Mouse (Mus musculus) kidney, adult 9 months (tissue): ENCODE measurements at regions not wholly inside any gene's neighbourhood (a gene's known extent, or its start where the extent isn't known, plus 50 kb on each side); places are given as distances from the start of the nearest gene placed in this dataset.

Experiments used
- DNase-seq: peaks from one replicate; pipeline ENCODE4 v3.0.0; 2022

GRCm38 (mm10) chr4:4333472-4334123, 256.3 kb upstream of the Sdr16c6 start:
- no peak for DNase-seq

- no peak for DNase-seq
Observed at GRCm38 (mm10) chr4:4331105-4331504, 253.8 kb upstream of the Sdr16c6 start.

GRCm38 (mm10) chr4:4315651-4316411, 238.5 kb upstream of the Sdr16c6 start:
- DNase-seq: no peak

DNA sequence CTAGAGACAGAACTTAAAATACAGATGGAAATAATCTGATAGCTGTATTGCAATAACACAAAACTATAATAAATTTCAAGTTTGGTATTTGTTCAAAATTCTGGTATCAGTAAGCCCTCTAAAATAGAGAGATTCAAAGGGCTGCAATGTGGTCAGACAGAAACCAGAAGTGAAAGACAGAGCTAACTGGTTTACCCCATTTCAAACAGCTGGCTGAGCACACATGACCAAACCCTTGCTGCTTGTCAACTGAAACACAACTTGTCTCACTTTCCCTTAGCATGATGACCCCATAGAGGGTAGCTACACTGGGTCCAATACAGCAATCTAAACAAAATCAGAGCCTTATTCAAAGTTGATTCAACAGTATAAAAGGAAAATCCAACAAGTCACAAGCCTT, 234.2 kb upstream of the Sdr16c6 start:
- DNase-seq: no peak

DNA sequence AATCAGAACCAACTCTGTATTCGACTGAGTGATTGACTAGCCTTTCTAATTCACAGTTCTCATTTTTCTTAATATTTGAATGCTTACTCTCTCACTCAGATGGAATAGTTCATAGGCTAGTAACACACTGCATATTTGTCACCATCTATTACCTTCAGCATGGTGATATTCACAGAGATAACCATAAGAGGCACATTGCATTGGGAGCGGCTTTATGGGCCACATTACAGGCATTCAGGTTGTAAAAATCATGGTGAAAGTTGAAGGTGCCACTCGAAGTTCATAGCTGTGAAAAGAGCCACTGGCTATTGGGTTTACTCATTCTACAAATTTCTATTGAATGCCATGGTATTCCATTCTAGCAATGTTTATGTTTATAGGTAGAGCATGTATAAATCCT, 229.6 kb upstream of the Sdr16c6 start:
- DNase-seq: no peak

DNA sequence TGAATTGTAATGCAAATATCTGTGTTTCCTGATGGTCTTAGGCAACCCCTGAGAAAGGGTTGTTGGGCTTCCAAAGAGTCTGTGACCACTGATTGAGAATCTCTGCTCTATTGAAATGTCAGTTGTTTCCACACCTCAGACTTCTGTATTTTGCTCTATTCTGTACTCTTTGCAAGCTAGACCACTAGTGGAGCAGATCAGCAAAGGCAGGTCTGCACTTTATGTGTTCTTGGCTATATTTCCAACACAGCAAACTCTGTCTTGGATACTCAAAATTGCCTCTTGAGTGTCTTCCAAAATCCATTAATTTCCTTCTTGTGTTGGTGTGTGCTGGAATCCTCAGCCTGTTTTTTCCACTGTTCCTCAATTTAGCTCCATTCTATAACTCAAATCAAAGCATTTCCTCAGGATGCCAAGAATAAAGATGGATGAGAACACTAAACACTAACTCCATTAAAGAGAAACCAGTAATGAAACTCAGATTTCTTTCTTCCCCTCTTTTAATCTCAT, 228.5 kb upstream of the Sdr16c6 start:
- no peak for DNase-seq

GRCm38 (mm10) chr4:4304666-4305065, 227.3 kb upstream of the Sdr16c6 start:
- DNase-seq: no peak

GRCm38 (mm10) chr4:4300189-4300879, 223.0 kb upstream of the Sdr16c6 start:
- no peak for DNase-seq

- DNase-seq: peak; percentile 34
Observed at GRCm38 (mm10) chr4:4299631-4300030, 222.3 kb upstream of the Sdr16c6 start.

- no peak for DNase-seq
Observed at GRCm38 (mm10) chr4:4249601-4250000, 172.3 kb upstream of the Sdr16c6 start.

DNA sequence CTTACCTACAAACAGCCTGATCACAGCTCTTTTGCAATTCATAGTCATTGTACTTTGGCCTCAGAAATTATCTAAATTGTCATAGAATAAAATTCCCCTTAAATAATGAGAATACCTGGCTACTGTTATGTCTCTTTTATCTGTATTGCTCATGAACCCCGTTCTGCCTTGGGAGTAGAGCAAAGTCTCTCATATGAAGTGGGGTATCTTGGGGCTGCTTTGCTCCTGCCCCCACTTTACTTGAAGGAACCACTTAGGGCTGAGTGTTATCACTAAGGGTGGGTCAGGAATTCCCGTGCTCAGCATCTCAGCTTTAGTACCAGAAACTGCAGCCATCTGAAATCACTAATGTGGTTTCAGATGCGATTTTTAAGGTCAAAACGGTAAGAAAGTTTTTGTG, 170.3 kb upstream of the Sdr16c6 start:
- no peak for DNase-seq

- peak; percentile 68 for DNase-seq
Observed at GRCm38 (mm10) chr4:4242306-4242980, 165.1 kb upstream of the Sdr16c6 start.

DNA sequence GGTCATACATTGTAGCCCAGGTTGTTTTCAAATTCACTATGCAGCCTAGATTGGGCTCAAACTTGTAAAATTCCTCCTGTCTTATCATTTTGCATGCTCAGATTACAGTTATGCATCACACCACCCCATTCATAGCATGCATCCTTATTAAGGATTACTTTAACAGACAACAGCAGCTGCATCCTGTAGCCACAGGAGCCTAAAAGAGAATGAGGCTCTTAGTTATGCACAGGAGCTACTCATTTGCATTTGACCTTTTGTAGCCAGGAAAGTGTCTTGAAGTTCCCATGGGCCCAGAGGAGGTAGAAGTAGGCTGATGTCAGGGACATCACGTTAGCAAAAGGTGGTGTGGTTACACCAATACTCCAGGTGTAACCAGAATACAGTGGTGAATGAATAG, 148.9 kb upstream of the Sdr16c6 start:
- no peak for DNase-seq

DNA sequence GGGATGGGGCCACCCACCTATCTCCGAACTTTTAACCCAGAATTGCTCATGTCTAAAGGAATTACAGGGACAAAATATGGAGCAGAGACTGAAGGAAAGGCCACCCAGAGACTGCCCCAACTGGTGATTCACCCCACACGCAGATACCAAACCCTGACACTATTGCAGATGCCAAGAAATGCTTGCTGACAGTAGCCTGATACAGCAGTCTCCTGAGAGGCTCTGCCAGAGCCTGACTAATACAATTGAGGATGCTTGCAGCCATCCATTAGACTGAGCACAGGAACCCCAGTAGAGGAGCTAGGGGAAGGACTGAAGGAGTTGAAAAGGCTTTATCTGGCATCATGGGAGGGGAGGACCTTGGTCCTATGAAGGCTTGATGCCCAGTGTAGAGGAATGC, 142.4 kb upstream of the Sdr16c6 start:
- DNase-seq: no peak

DNA sequence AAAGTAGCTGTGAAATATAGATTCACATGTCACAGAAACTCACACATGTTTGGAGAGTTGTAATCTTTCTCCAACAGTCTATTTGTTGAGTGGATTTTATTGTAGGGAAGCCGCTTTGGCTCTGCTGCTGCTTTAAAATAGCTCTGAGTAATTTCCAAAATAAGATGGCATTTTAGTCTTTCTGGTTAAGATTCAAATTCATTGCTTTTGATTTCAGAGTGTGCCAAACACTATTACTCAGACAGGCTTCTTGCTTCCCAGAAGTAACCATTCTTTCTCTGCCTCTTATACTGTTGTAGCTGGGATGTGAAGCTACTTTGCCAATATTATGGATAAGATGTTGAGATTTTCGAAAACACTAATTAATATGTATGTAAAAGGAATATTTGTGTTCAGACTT, 134.6 kb upstream of the Sdr16c6 start:
- DNase-seq: no peak

GRCm38 (mm10) chr4:4205158-4205557, 127.8 kb upstream of the Sdr16c6 start:
- DNase-seq: no peak

- DNase-seq: no peak
Observed at GRCm38 (mm10) chr4:4199309-4199708, 122.0 kb upstream of the Sdr16c6 start.

GRCm38 (mm10) chr4:4195834-4196233, 118.5 kb upstream of the Sdr16c6 start:
- no peak for DNase-seq

- DNase-seq: no peak
Observed at GRCm38 (mm10) chr4:4195250-4195649, 117.9 kb upstream of the Sdr16c6 start.
